Mouse (Mus musculus) MEL (cell line): ENCODE measurements at regions not wholly inside any gene's neighbourhood (a gene's known extent, or its start where the extent isn't known, plus 50 kb on each side); places are given as distances from the start of the nearest gene placed in this dataset.

Source experiments
- DNase-seq: peaks from one replicate; pipeline ENCODE4 v3.0.0; 2011; ENCODE audit warnings: low read depth, low spot score
- H3K27ac ChIP-seq: 2 replicates; pipeline ENCODE4 v1.5.1; 2012; ENCODE audit warnings: low read depth, mild to moderate bottlenecking, control low read depth, low read length, moderate library complexity; ENCODE audit not compliant: control insufficient read depth
- H3K27me3 ChIP-seq, 2 experiments: fragments of 150-350 bp in 1 of 2; sonication (generic) in 1 of 2; 2 replicates each; pipeline ENCODE4 v1.6.1; 2012; ENCODE audit warnings: low read length in 2 of 2, mild to moderate bottlenecking in 2 of 2, improper control_type of control experiment in 1 of 2, moderate library complexity in 1 of 2; ENCODE audit not compliant: insufficient read depth in 2 of 2, control insufficient read depth in 1 of 2
- H3K36me3 ChIP-seq, 2 experiments: 2 replicates each; pipeline ENCODE4 v1.6.1; 2012 to 2014; ENCODE audit warnings: low read length in 2 of 2, improper control_type of control experiment in 1 of 2, inconsistent platforms in 1 of 2, mild to moderate bottlenecking in 1 of 2; ENCODE audit not compliant: insufficient read depth in 2 of 2, control insufficient read depth in 1 of 2
- H3K4me1 ChIP-seq, 2 experiments: fragments of 150-350 bp in 1 of 2; sonication (generic) in 1 of 2; 2 replicates each; pipeline ENCODE4 v1.6.1; 2012; ENCODE audit warnings: low read length in 2 of 2, improper control_type of control experiment in 1 of 2, mild to moderate bottlenecking in 1 of 2; ENCODE audit not compliant: insufficient read depth in 2 of 2, control insufficient read depth in 1 of 2
- H3K4me3 ChIP-seq, 2 experiments: fragments of 150-350 bp in 1 of 2; sonication (generic) in 1 of 2; 2 replicates each; pipeline ENCODE4 v1.5.1; 2012; ENCODE audit warnings: low read depth in 2 of 2, low read length in 2 of 2, mild to moderate bottlenecking in 2 of 2, moderate library complexity in 2 of 2, control low read depth in 1 of 2, improper control_type of control experiment in 1 of 2; ENCODE audit not compliant: control insufficient read depth in 1 of 2, insufficient read depth in 1 of 2
- H3K79me2 ChIP-seq: 2 replicates; pipeline ENCODE4 v1.6.1; 2012; ENCODE audit warnings: mild to moderate bottlenecking, low read length, moderate library complexity; ENCODE audit not compliant: control insufficient read depth, poor library complexity, insufficient read depth
- H3K9ac ChIP-seq: 2 replicates; pipeline ENCODE4 v1.6.1; 2012; ENCODE audit warnings: low read depth, mild to moderate bottlenecking, control low read depth, low read length, moderate library complexity; ENCODE audit not compliant: control insufficient read depth, poor library complexity, severe bottlenecking
- H3K9me3 ChIP-seq: fragments of 150-350 bp; sonication (generic); replicated peaks from 2 replicates; pipeline ENCODE4 v1.6.1; 2012; ENCODE audit warnings: mild to moderate bottlenecking, low read length, improper control_type of control experiment, moderate library complexity; ENCODE audit not compliant: insufficient read depth
- BHLHE40 ChIP-seq: IDR thresholded peaks from 2 replicates; pipeline ENCODE4 v1.6.1; 2012; ENCODE audit warnings: low read depth, mild to moderate bottlenecking, inconsistent platforms, low read length, improper control_type of control experiment, borderline replicate concordance
- CTCF ChIP-seq, 3 experiments: IDR thresholded peaks in 2 of 3; conservative IDR thresholded peaks in 1 of 3; 2 replicates each; pipeline ENCODE4 v1.5.1; 2011 to 2012; ENCODE audit warnings: low read length in 3 of 3, low read depth in 2 of 3, mild to moderate bottlenecking in 2 of 3, improper control_type of control experiment in 1 of 3, inconsistent platforms in 1 of 3, mixed read lengths in 1 of 3, moderate library complexity in 1 of 3; ENCODE audit not compliant: control insufficient read depth in 1 of 3, insufficient read depth in 1 of 3, poor library complexity in 1 of 3, severe bottlenecking in 1 of 3
- ELF1 ChIP-seq: IDR thresholded peaks from 2 replicates; pipeline ENCODE4 v1.6.1; 2014; ENCODE audit warnings: low read depth, mild to moderate bottlenecking, inconsistent platforms, low read length, improper control_type of control experiment, moderate library complexity
- EP300 ChIP-seq, 2 experiments: IDR thresholded peaks; 2 replicates each; pipeline ENCODE4 v1.6.1; 2011; ENCODE audit warnings: improper control_type of control experiment in 2 of 2, low read length in 2 of 2, low read depth in 1 of 2, mild to moderate bottlenecking in 1 of 2
- GABPA ChIP-seq: IDR thresholded peaks from 2 replicates; pipeline ENCODE4 v1.6.1; 2012; ENCODE audit warnings: low read depth, mild to moderate bottlenecking, inconsistent platforms, low read length, improper control_type of control experiment, moderate library complexity
- GATA1 ChIP-seq: IDR thresholded peaks from 2 replicates; pipeline ENCODE4 v1.6.1; 2011; ENCODE audit warnings: low read depth, low read length, improper control_type of control experiment
- HCFC1 ChIP-seq: IDR thresholded peaks from 2 replicates; pipeline ENCODE4 v1.6.1; 2012; ENCODE audit warnings: low read depth, mild to moderate bottlenecking, inconsistent platforms, low read length, improper control_type of control experiment, moderate library complexity
- JUND ChIP-seq: IDR thresholded peaks from 2 replicates; pipeline ENCODE4 v1.6.1; 2011; ENCODE audit warnings: low read depth, mild to moderate bottlenecking, improper control_type of control experiment, low read length
- MAX ChIP-seq: IDR thresholded peaks from 2 replicates; pipeline ENCODE4 v1.6.1; 2011; ENCODE audit warnings: low read length, improper control_type of control experiment
- MAZ ChIP-seq: IDR thresholded peaks from 2 replicates; pipeline ENCODE4 v1.6.1; 2012; ENCODE audit warnings: low read depth, mild to moderate bottlenecking, inconsistent platforms, low read length, improper control_type of control experiment
- NRF1 ChIP-seq: IDR thresholded peaks from 2 replicates; pipeline ENCODE4 v1.6.1; 2014; ENCODE audit warnings: low read depth, mild to moderate bottlenecking, inconsistent platforms, low read length, improper control_type of control experiment, moderate library complexity; ENCODE audit not compliant: poor library complexity, insufficient read depth, severe bottlenecking
- RAD21 ChIP-seq: IDR thresholded peaks from 2 replicates; pipeline ENCODE4 v1.6.1; 2011; ENCODE audit warnings: mild to moderate bottlenecking, low read depth, low read length, improper control_type of control experiment
- SIN3A ChIP-seq: IDR thresholded peaks from 2 replicates; pipeline ENCODE4 v1.6.1; 2012; ENCODE audit warnings: low read length, improper control_type of control experiment, inconsistent platforms
- SMC3 ChIP-seq: IDR thresholded peaks from 2 replicates; pipeline ENCODE4 v1.6.1; 2011; ENCODE audit warnings: low read depth, low read length, improper control_type of control experiment
- TCF12 ChIP-seq: IDR thresholded peaks from 2 replicates; pipeline ENCODE4 v1.6.1; 2014; ENCODE audit warnings: low read depth, mild to moderate bottlenecking, inconsistent platforms, low read length, improper control_type of control experiment, moderate library complexity
- ZC3H11A ChIP-seq: IDR thresholded peaks from 2 replicates; pipeline ENCODE4 v1.6.1; 2012; ENCODE audit warnings: low read depth, mild to moderate bottlenecking, inconsistent platforms, low read length, improper control_type of control experiment
- ZNF384 ChIP-seq: IDR thresholded peaks from 2 replicates; pipeline ENCODE4 v1.6.1; 2012; ENCODE audit warnings: low read depth, mild to moderate bottlenecking, inconsistent platforms, low read length, improper control_type of control experiment

DNA sequence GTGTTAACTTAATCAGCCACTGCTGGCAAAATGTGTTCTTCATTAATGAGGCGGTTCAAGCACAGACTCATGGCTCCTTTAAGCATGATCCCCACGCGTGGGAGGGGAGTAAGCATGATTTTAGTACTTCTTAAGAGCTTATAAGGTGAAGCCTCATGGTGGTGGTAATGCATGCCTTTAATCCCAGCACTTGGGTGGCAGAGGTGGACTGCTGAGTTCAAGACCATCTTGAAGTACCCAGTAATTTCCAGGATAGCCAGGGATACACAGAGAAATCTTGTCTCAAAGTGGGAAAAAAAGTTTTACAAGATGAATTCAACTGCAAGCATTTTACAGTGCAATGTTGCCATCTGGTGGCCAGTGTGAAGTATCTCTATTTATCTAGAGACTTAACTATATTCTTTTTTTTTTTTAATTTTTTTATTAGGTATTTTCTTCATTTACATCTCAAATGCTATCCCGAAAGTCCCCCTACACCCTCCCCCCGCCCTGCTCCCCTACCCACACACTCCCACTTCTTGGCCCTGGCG is 105.4 kb upstream of the N6amt1 start:
- no peak for TF ChIP-seq TCF12
- TF ChIP-seq RAD21 = peak; percentile 84
- peak; percentile 80 for TF ChIP-seq ZNF384
- TF ChIP-seq ZC3H11A = peak; percentile 62
- peak in 2 of 3 experiments; percentile 19 to 69; a peak in 4 of 6 replicates for TF ChIP-seq CTCF (IDR thresholded peaks at IDR 0.05 in 2 of 3, conservative IDR thresholded peaks at IDR 0.05 in 1 of 3; ENCODE audit: control insufficient read depth in 1 of 3, insufficient read depth in 1 of 3, low read depth in 2 of 3, low read length in 3 of 3, poor library complexity in 1 of 3, severe bottlenecking in 1 of 3)
- TF ChIP-seq SMC3 = peak; percentile 73
- Histone ChIP-seq H3K4me3 (no peak overlapping the region), H3K36me3 (no peaks in the 10 kb centered on the region), H3K9me3 (no peaks in the 10 kb centered on the region), H3K79me2 (no peaks in the 10 kb centered on the region), H3K27me3 (no peaks in the 10 kb centered on the region), H3K4me1 (no peaks in the 10 kb centered on the region), H3K9ac (no peak overlapping the region), H3K27ac (no peak overlapping the region)
- peak; percentile 68 for DNase-seq

DNA sequence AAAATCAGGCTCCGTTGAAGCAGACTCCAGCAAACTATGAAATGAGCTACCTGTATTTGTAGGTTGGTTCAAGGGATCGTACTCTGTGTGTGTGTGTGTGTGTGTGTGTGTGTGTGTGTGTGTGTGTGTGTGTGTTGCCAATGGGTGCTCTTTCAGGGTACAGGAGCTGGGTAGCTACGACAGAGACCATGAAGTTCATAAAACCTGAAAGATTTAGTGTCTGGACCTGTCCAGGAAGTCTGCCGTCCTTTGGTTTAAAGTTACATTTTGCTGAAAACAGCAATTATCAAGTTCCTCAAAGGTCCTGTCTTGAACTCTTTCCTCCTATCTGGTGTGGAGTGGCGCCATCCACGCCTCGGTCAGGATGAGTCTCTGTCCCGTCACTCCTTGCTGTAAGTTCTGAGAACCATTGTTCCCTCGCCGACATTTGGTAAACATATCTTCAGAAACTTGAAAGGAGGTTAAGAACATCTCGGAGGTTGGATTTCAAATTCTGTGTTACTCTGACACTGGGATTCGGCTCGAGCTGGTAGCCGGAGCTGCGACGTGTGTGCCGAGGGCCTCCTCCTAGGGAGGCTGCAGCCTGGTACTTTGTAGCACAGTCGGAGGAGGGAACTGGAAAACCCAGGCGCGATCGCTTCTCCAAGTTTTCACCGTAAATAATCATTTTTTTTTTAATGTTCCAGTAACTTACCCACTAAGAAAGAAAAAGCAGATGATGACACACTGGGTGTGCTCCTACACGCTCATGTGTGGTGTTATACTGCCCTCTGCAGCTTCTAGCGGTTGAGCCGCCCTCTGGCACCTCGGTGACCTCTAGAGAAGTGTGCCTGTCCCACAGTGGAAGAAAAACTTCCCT is 107.8 kb upstream of the N6amt1 start:
- Histone ChIP-seq H3K4me3 (no peak overlapping the region), H3K27ac (no peak overlapping the region), H3K9me3 (no peaks in the 10 kb centered on the region), H3K4me1 (no peaks in the 10 kb centered on the region), H3K79me2 (no peaks in the 10 kb centered on the region), H3K9ac (no peak overlapping the region), H3K27me3 (no peaks in the 10 kb centered on the region), H3K36me3 (no peaks in the 10 kb centered on the region)
- TF ChIP-seq CTCF (IDR thresholded peaks at IDR 0.05 in 2 of 3, conservative IDR thresholded peaks at IDR 0.05 in 1 of 3; ENCODE audit: control insufficient read depth in 1 of 3, insufficient read depth in 1 of 3, low read depth in 2 of 3, low read length in 3 of 3, poor library complexity in 1 of 3, severe bottlenecking in 1 of 3) = 0 out of 6 replicates have a peak, but pooled peaks of 1 of the 3 experiments have one; percentile 27
- no peak for TF ChIP-seq ZC3H11A
- no peak for TF ChIP-seq MAX
- TF ChIP-seq GABPA = no peak
- peak; percentile 16 for TF ChIP-seq RAD21
- TF ChIP-seq ZNF384 = no peak
- TF ChIP-seq MAZ = no peak
- TF ChIP-seq JUND = no peak
- no peak for TF ChIP-seq HCFC1
- no peak for TF ChIP-seq GATA1
- TF ChIP-seq SIN3A = no peak
- no peak for TF ChIP-seq BHLHE40
- no peak for TF ChIP-seq NRF1
- TF ChIP-seq EP300 (IDR thresholded peaks at IDR 0.05; ENCODE audit: low read depth in 1 of 2, low read length in 2 of 2) = no peak
- TF ChIP-seq ELF1 = no peak
- DNase-seq = no peak
